Mouse (Mus musculus) skeletal muscle tissue, postnatal 0 days (tissue): Measurements from ENCODE around the gene Sox1. TPM values are rescaled to one million over a fixed set of nuclear protein-coding genes. Genes with fewer than 3 reads are reported as not detected.

Experiments
- microRNA-seq, 2 experiments: library from miRNA; unstranded; fragments of <30 nt; microRNA quantifications; one replicate each; pipeline ENCODE4; 2016
- polyA plus RNA-seq: library from polyadenylated mRNA; unstranded; fragments of >200 nt; fragmentation: Nextera tagmentation; extraction: Ambion mirVana; gene quantifications from 2 replicates; pipeline ENCODE4 v1.2.1, GENCODE M21; 2015

Gene Sox1
- not detected in 2 replicates for polyA plus RNA-seq

GRCm38 (mm10) chr8:12395071-12396031 lies at the start of gene Sox1:
Gene Sox1, plus strand, starts transcription at chr8:12395295.

Small RNA genes lying within 50 kb of the gene (microRNA-seq; reads per million reads assigned to microRNA genes)
- 0 reads per million in 2 experiments for gene Gm25239

Other genes with a start within 250 kb of the Sox1 start
- not detected in 2 replicates for gene A230072I06Rik, start 116.5 kb upstream of the Sox1 start, polyA plus RNA-seq
- gene Spaca7, start 177.7 kb downstream of the Sox1 start, polyA plus RNA-seq = not detected in 2 replicates